Mouse (Mus musculus) ES-Bruce4 (cell line): ENCODE data around the gene Mef2c.

Experiments
- CTCF ChIP-seq: IDR thresholded peaks from one replicate; pipeline ENCODE4 v1.8.1; 2011; ENCODE audit warnings: low read depth, low read length
- EP300 ChIP-seq: IDR thresholded peaks from 2 replicates; pipeline ENCODE4 v1.6.1; 2011; ENCODE audit warnings: low read depth, low read length; ENCODE audit not compliant: insufficient read depth
- POLR2A ChIP-seq: IDR thresholded peaks from one replicate; pipeline ENCODE4 v1.8.1; 2011; ENCODE audit warnings: low read length; ENCODE audit not compliant: insufficient read depth

DNA sequence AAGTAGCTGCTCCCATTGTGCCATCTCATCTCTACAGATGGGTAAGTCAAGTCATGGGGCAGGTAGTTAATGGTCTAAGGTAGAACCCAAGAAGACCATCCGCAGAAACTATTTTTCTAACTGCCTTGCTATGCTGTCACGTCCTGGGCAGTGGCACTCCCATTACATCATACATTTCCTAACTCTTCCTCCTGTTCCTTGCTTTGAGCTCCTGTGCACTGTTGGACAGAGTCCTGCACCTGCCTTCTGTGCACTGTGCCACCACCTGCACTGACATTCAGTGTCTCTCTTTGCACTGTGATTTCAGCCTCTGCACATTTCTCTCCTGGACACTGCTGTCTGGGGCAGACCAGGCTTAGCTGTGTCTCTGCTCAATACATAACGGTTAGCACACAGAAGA lies 134.9 kb downstream of the Mef2c start:
- TF ChIP-seq POLR2A (no peak), CTCF (no peak), EP300 (no peak)
